Mouse (Mus musculus): ENCODE measurements around the gene Sik1.

DNA sequence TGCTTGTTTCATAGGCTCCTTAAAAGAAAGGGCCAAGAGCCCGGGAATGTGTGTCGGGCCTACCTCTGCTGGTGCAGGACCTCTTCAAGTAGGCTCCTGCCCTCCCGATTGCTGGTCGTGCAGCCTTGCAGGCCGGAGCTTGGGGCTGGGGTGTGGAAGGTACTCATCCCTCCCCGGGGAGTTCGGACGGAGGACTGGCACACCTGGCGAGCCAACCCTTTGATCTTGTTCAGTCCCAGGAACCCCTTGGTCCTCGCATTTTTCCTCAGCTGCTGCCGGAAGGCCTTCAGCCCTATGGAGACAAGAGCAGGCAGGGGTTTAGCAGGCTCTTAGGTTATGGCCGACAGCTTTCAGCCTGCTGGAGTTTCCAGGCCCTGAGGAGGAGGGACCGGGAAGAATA lies 8.6 kb downstream of the Sik1 start:
- TF ChIP-seq ZNF384 (IDR thresholded peaks at IDR 0.05; ENCODE audit: low read depth, low read length) (no peak), HCFC1 (IDR thresholded peaks at IDR 0.05; ENCODE audit: borderline replicate concordance, insufficient read depth, low read length) (no peak), ZC3H11A (IDR thresholded peaks at IDR 0.05; ENCODE audit: borderline replicate concordance, low read depth, low read length) (no peak), CHD2 (IDR thresholded peaks at IDR 0.05; ENCODE audit: low read depth, low read length) (no peak), MAFK (IDR thresholded peaks at IDR 0.05; ENCODE audit: insufficient read depth, low read depth, low read length) (no peak)

Data from ES-E14 (cell line).